Mouse (Mus musculus) kidney, embryonic 15.5 days (tissue): ENCODE measurements around the gene Tex264. TPM values are rescaled to one million over a fixed set of nuclear protein-coding genes. Genes with fewer than 3 reads are reported as not detected.
A peak's percentile ranks its signal among the peaks of the same experiment; 100 is the strongest.

Experiments used
- ATAC-seq: fragments of 200-750 bp; cut with Nextera tagmentation; replicated peaks from 2 replicates; pipeline ENCODE4 v1.8.0; 2017; ENCODE audit warnings: moderate TSS enrichment; ENCODE audit not compliant: low FRiP score
- H3K27ac ChIP-seq: fragments of 300-500 bp; sonication (generic); 2 replicates; pipeline ENCODE4 v1.5.1; 2015; ENCODE audit warnings: mild to moderate bottlenecking, inconsistent platforms
- H3K27me3 ChIP-seq: fragments of 300-500 bp; sonication (generic); 2 replicates; pipeline ENCODE4 v1.6.1; 2015; ENCODE audit warnings: inconsistent platforms
- H3K36me3 ChIP-seq: fragments of 300-500 bp; sonication (generic); 2 replicates; pipeline ENCODE4 v1.6.1; 2015; ENCODE audit warnings: inconsistent platforms
- H3K4me1 ChIP-seq: fragments of 300-500 bp; sonication (generic); 2 replicates; pipeline ENCODE4 v1.6.1; 2015; ENCODE audit warnings: inconsistent platforms
- H3K4me2 ChIP-seq: fragments of 300-500 bp; sonication (generic); 2 replicates; pipeline ENCODE4 v1.6.1; 2015; ENCODE audit warnings: moderate library complexity, mild to moderate bottlenecking, inconsistent platforms
- H3K4me3 ChIP-seq: fragments of 300-500 bp; sonication (generic); replicated peaks from 2 replicates; pipeline ENCODE4 v1.5.1; 2015; ENCODE audit warnings: mild to moderate bottlenecking, inconsistent platforms
- H3K9ac ChIP-seq: fragments of 300-500 bp; sonication (generic); 2 replicates; pipeline ENCODE4 v1.6.1; 2015; ENCODE audit warnings: mild to moderate bottlenecking, inconsistent platforms
- H3K9me3 ChIP-seq: fragments of 300-500 bp; sonication (generic); replicated peaks from 2 replicates; pipeline ENCODE4 v1.6.1; 2016; ENCODE audit warnings: inconsistent platforms
- WGBS: fragments of 180-500 bp; shearing (Covaris S2); methylation state at CpG from one replicate; pipeline ENCODE4 v1.1.7; 2015; ENCODE audit warnings: mixed read lengths; 5-methylcytosine and 5-hydroxymethylcytosine counted together
- polyA plus RNA-seq: library from polyadenylated mRNA; unstranded; fragments of >200 nt; fragmentation: Nextera tagmentation; extraction: Ambion mirVana; gene quantifications from 2 replicates; pipeline ENCODE4 v1.2.1, GENCODE M21; 2015

The Tex264 gene
- 65.6 and 67.4 TPM in 2 replicates for polyA plus RNA-seq

DNA sequence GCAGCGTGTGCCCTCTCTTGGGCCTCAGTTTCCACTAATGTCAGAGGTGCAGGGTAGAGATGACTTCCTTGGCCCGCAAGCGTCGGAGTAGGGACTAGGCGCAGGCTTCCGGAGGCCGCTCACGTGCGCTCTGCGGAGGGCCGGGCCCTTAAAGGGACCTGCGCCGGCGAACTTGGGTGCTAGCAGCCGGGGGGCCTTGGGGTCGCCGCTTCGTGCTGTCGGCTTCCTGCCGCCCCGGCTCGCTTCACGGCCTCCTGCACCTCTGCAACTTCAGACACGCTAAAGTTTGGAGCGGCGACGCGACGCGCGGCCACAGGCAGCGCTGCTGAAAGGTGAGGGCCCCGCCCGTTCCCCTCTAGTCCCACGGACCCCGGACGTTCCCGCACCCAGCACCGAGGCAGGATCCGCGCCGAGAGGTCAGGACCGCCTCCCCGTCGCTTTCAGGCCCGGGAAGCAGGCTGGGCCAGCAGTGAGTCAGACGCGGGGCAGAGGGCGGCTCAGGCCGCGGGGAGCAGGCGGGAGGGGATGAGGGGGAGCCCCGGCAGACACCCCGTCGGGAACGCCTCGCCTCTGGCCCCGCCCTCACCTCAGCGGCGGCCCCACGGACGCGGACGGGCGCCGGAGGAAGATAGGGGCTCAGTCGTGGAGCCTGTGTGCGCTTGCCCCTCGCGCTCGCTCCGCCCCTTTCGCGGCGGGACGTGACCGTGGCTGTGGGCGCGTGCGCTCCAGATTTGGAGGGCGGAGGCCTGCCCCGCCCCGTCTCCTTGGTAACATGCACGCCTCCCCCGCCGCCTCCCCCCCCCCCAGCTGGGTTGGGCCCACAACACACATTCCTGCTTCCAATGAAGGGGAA is at the start of gene Tex264:
Gene Tex264, minus strand, starts transcription at position 679 of the 853 bp plus-strand sequence.
- H3K4me1 ChIP-seq = peaks cover 27% of the 10 kb centered on the region
- WGBS = under 1% methylated on average over 83 of the region's 86 CpGs
- no peaks in the 10 kb centered on the region for H3K9me3 ChIP-seq
- peak; percentile 89 for ATAC-seq
- H3K36me3 ChIP-seq = peaks cover 15% of the 10 kb centered on the region
- peak within 1 kb of the TSS; percentile 89 for H3K4me3 ChIP-seq
- peak within 1 kb of the TSS; percentile 84 for H3K9ac ChIP-seq
- no peaks in the 10 kb centered on the region for H3K27me3 ChIP-seq
- H3K4me2 ChIP-seq = peak within 1 kb of the TSS; percentile 96
- H3K27ac ChIP-seq = peak within 1 kb of the TSS; percentile 93

GRCm38 (mm10) chr9:106733690-106734089 is 48.0 kb upstream of the Tex264 start:
- H3K4me1 ChIP-seq = no peaks in the 10 kb centered on the region
- H3K4me2 ChIP-seq = no peak overlapping the region
- 73% methylated on average over 2 of the region's 2 CpGs for WGBS
- H3K27me3 ChIP-seq = no peaks in the 10 kb centered on the region
- no peak overlapping the region for H3K4me3 ChIP-seq
- no peaks in the 10 kb centered on the region for H3K9me3 ChIP-seq
- H3K9ac ChIP-seq = no peak overlapping the region
- H3K36me3 ChIP-seq = no peaks in the 10 kb centered on the region
- no peak for ATAC-seq
- H3K27ac ChIP-seq = no peak overlapping the region

DNA sequence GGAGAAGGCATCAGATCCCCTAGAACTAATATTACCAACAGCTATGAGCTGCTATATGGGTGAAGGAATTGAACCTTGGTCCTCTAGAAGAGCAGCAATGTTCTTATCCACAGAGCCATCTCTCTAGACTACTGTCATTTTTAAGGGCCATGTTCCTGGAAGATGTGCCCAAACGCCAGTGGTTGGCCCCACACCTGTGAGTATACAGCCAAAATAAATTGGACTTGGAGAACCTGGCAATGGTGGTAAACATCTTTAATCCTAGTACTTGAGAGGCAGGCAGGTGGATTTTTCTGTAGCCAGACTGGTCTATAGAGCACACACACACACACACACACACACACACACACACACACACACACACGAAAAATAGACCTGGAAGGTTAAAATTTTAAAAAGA is 43.7 kb upstream of the Tex264 start:
- Histone ChIP-seq H3K27ac (no peak overlapping the region), H3K27me3 (no peaks in the 10 kb centered on the region), H3K4me2 (no peak overlapping the region), H3K4me1 (no peaks in the 10 kb centered on the region), H3K36me3 (no peaks in the 10 kb centered on the region), H3K9me3 (no peaks in the 10 kb centered on the region), H3K4me3 (no peak overlapping the region), H3K9ac (no peak overlapping the region)
- no peak for ATAC-seq
- 93% methylated on average over 2 of the region's 2 CpGs for WGBS

- H3K27me3 ChIP-seq = no peaks in the 10 kb centered on the region
- H3K4me3 ChIP-seq = no peak overlapping the region
- peaks cover 5% of the 10 kb centered on the region; the same call in 1 of the 2 replicates for H3K36me3 ChIP-seq
- WGBS = 96% methylated on average over 1 of the region's 1 CpGs
- ATAC-seq = no peak
- no peak overlapping the region for H3K4me2 ChIP-seq
- H3K4me1 ChIP-seq = no peaks in the 10 kb centered on the region
- H3K9ac ChIP-seq = no peak overlapping the region
- no peak overlapping the region for H3K27ac ChIP-seq
- no peaks in the 10 kb centered on the region for H3K9me3 ChIP-seq
These were observed 41.2 kb upstream of the Tex264 start for GRCm38 (mm10) chr9:106726891-106727290.

DNA sequence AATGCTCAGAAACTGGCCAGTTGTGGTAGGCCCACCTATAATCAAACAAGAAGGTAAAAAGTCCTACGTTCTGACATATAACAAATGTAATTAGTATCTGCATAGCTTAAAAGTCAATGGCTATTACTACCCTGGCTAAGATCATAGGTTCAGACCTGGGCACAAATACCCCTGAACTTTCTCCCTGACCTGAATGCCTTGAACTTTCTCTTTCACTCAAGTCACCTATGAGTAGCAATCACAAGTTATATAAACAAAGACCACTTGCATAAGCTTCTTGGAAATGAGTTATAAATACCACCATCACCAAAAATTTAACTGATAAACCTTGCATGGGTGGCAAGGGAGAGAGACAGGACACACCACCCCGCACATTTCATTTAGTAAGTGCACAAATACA is 39.7 kb upstream of the Tex264 start:
- Histone ChIP-seq H3K4me3 (no peak overlapping the region), H3K4me2 (no peak overlapping the region), H3K4me1 (no peaks in the 10 kb centered on the region), H3K27ac (no peak overlapping the region), H3K9ac (no peak overlapping the region), H3K36me3 (peaks cover 10% of the 10 kb centered on the region), H3K27me3 (no peaks in the 10 kb centered on the region), H3K9me3 (no peaks in the 10 kb centered on the region)
- WGBS = 93% methylated on average over 2 of the region's 2 CpGs
- no peak for ATAC-seq

GRCm38 (mm10) chr9:106724864-106725263 is 39.1 kb upstream of the Tex264 start:
- WGBS = 75% methylated on average over 1 of the region's 1 CpGs

DNA sequence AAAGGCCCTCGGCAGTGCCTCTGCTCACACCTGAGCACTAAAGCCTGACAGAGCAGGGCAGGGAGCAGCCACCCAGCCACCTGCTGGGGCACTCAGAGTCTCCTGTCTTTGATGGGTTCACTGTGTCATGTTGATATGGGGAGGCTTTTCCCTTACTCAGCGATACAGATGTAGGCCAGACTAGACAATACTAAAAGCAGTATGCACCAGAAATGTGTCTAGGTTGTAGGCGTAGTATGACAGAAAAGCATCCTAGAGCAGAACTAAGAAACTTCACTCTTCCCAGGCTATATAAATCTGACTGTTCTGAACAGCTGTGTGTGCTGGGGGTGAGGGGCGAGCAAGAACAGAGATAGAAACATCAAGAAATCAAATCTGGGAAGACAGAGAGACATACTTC is 31.0 kb upstream of the Tex264 start:
- H3K9me3 ChIP-seq = no peaks in the 10 kb centered on the region
- H3K27ac ChIP-seq = no peak overlapping the region
- H3K27me3 ChIP-seq = no peaks in the 10 kb centered on the region
- no peak for ATAC-seq
- H3K36me3 ChIP-seq = peaks cover 79% of the 10 kb centered on the region
- no peak overlapping the region for H3K9ac ChIP-seq
- H3K4me3 ChIP-seq = no peak overlapping the region
- no peak overlapping the region for H3K4me2 ChIP-seq
- WGBS = 95% methylated on average over 4 of the region's 4 CpGs
- H3K4me1 ChIP-seq = no peaks in the 10 kb centered on the region

More at GRCm38 (mm10) chr9:106724864-106725263, 39.1 kb upstream of the Tex264 start:
- Histone ChIP-seq H3K36me3 (peaks cover 15% of the 10 kb centered on the region), H3K4me2 (no peak overlapping the region), H3K4me1 (no peaks in the 10 kb centered on the region), H3K9me3 (no peaks in the 10 kb centered on the region), H3K27ac (no peak overlapping the region), H3K9ac (no peak overlapping the region), H3K4me3 (no peak overlapping the region), H3K27me3 (no peaks in the 10 kb centered on the region)
- no peak for ATAC-seq

DNA sequence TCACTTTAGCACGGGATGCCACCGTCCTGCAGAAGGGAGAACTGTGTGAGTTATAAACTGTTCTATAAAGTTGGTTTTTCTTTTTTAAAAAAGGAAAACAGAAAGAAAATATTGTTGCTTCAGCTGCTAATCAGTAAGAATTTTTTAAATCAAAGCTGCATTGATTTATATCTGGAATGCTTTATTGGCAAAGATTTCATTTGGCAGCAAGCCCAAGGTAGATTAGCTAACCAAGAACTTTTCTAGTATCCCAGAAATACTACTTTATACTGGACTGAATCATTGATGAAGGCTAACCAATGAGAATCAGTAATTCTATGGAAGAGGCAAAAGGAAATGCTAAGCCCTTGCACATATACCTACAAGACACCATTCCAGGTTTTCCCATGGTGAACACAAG is 30.5 kb upstream of the Tex264 start:
- H3K36me3 ChIP-seq = peaks cover 81% of the 10 kb centered on the region
- H3K4me2 ChIP-seq = no peak overlapping the region
- WGBS = 70% methylated on average over 2 of the region's 2 CpGs

GRCm38 (mm10) chr9:106712470-106712869 is 26.7 kb upstream of the Tex264 start:
- Histone ChIP-seq H3K4me2 (no peak overlapping the region), H3K36me3 (peaks cover 86% of the 10 kb centered on the region), H3K4me3 (no peak overlapping the region), H3K4me1 (no peaks in the 10 kb centered on the region), H3K9ac (no peak overlapping the region), H3K27me3 (no peaks in the 10 kb centered on the region), H3K9me3 (no peaks in the 10 kb centered on the region), H3K27ac (no peak overlapping the region)
- WGBS = 99% methylated on average over 2 of the region's 2 CpGs
- ATAC-seq = no peak

More for the DNA sequence above, 30.5 kb upstream of the Tex264 start:
- Histone ChIP-seq H3K9ac (no peak overlapping the region), H3K27ac (no peak overlapping the region), H3K9me3 (no peaks in the 10 kb centered on the region), H3K4me3 (no peak overlapping the region), H3K4me1 (no peaks in the 10 kb centered on the region), H3K27me3 (no peaks in the 10 kb centered on the region)
- no peak for ATAC-seq

DNA sequence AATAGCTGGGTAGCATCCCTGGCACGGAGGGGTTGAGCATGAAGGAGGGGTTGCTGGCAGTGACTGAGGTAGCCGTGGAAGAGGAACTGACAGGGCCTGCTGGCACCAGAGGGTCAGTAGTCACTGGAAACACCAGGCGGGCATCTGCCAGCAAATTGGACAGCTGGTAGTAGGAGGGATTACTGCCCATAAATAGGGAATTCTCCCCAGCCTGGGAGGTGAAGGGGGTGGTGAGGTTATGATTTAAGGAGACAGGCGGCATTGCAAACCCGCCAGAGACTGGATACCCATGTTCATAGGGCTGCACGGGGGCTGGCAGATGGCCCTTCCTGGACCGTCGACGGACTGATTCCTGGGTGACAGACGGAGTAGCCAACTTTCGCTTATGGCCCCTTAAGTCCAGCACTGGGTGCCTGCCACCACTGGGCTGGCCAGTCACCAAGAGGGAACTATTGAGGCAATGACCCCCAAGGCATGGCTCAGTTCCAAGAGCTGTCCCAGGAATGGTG is 7.3 kb upstream of the Tex264 start:
- Histone ChIP-seq H3K27ac (no peak overlapping the region), H3K36me3 (peaks cover 63% of the 10 kb centered on the region), H3K4me2 (no peak overlapping the region), H3K4me1 (no peaks in the 10 kb centered on the region), H3K9ac (no peak overlapping the region), H3K9me3 (no peaks in the 10 kb centered on the region), H3K4me3 (no peak overlapping the region), H3K27me3 (no peaks in the 10 kb centered on the region)
- no peak for ATAC-seq
- 96% methylated on average over 11 of the region's 11 CpGs for WGBS

DNA sequence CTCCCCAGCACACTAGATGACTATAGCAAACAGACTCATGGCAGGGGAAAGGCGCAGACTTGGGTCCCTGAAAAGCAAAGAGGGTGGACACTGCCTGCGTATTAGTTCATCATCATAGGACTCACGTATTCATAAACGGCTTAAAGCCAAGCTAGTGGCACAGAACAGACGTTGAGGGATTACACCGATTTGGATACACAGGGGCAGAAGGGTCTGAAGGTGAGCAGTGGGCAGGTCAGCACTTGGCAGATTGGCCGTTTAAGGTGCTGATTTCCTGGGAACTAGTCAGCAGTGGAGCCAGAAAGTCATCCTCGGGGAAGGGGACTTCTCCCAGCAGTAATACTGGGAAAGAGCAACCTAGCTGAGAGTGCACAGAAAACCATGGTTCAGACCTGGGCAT is 3.1 kb upstream of the Tex264 start:
- WGBS = 82% methylated on average over 8 of the region's 8 CpGs

GRCm38 (mm10) chr9:106686983-106687650 is 1.4 kb upstream of the Tex264 start:
- H3K4me2 ChIP-seq = peak overlapping the region; percentile 51
- H3K36me3 ChIP-seq = peaks cover 9% of the 10 kb centered on the region; the same call in 1 of the 2 replicates
- no peaks in the 10 kb centered on the region for H3K27me3 ChIP-seq
- no peaks in the 10 kb centered on the region for H3K9me3 ChIP-seq
- H3K27ac ChIP-seq = 0 out of 2 replicates have a peak overlapping the region, but pooled peaks have one; percentile 13
- H3K4me3 ChIP-seq = peak overlapping the region; percentile 17
- WGBS = 27% methylated on average over 8 of the region's 8 CpGs
- H3K4me1 ChIP-seq = peaks cover 27% of the 10 kb centered on the region
- peak; percentile 61 for ATAC-seq
- H3K9ac ChIP-seq = no peak overlapping the region

More for the DNA sequence above, 3.1 kb upstream of the Tex264 start:
- Histone ChIP-seq H3K4me3 (no peak overlapping the region), H3K4me2 (no peak overlapping the region), H3K9me3 (no peaks in the 10 kb centered on the region), H3K4me1 (peaks cover 27% of the 10 kb centered on the region), H3K27ac (no peak overlapping the region), H3K9ac (no peak overlapping the region), H3K27me3 (no peaks in the 10 kb centered on the region), H3K36me3 (peaks cover 26% of the 10 kb centered on the region)
- no peak for ATAC-seq
